In genomic region chr11:34681790-34682189, GRCm38 (mm10) we compare ENCODE assay signal across 10 mouse cellular contexts.
DNase-seq lines count a peak whose midpoint lies in the region; ATAC-seq and TF ChIP-seq lines count a peak whose summit lies in the region.
"Had no signal": no experiment of that assay in that cellular context is flagged by ENCODE, and none has a peak within 500 bp of the region (broad histone marks: within the 10 kb centered on the region; RNA-seq: fewer than 3 reads in every experiment).

No protein-coding gene starts in this region.

- 56% methylated on average over 8 of the region's 8 CpGs for WGBS in forebrain, postnatal 0 days
- WGBS in forebrain, embryonic 16.5 days = 54% methylated on average over 8 of the region's 8 CpGs

- no peak overlapping the region for H3K27ac ChIP-seq in forebrain, postnatal 0 days (ENCODE audit: low read depth, low read length)
- H3K27ac ChIP-seq in forebrain, embryonic 16.5 days (ENCODE audit: low read length) = no peak overlapping the region
- H3K27ac ChIP-seq: macrophage had no signal

- no peaks in the 10 kb centered on the region for H3K27me3 ChIP-seq in forebrain, postnatal 0 days (ENCODE audit: insufficient read depth, low read length)
- no peaks in the 10 kb centered on the region for H3K27me3 ChIP-seq in forebrain, embryonic 16.5 days (replicated peaks; ENCODE audit: control insufficient read depth, insufficient read depth, low read length)

- TF ChIP-seq CTCF in forebrain, postnatal 0 days (IDR thresholded peaks at IDR 0.05; ENCODE audit: low read depth) = no peak

- no peak overlapping the region for H3K9ac ChIP-seq in forebrain, postnatal 0 days
- no peak overlapping the region for H3K9ac ChIP-seq in forebrain, embryonic 16.5 days (replicated peaks; ENCODE audit: low read depth, low read length)

- DNase-seq in forebrain, postnatal 0 days = peak; percentile 32
- DNase-seq in 3134 (ENCODE audit: extremely low read depth, insufficient read length, low spot score) (peak; percentile 9), ZHBTc4 (ENCODE audit: low read depth, low spot score) (peak; percentile 25)
- DNase-seq in left cerebral cortex, postnatal 25 days (ENCODE audit: low spot score in 2 of 2) = no peak
- no peak for DNase-seq in left cerebral cortex, adult 11 months (ENCODE audit: low spot score)
- no peak for DNase-seq in right cerebral cortex, adult 2 months (ENCODE audit: low spot score in 2 of 2)
- DNase-seq: thymus, postnatal 14 days had no signal

- intact Hi-C loops in left cerebral cortex, postnatal 25 days (cut with DNase I) = no loop called here

- no peaks in the 10 kb centered on the region for H3K36me3 ChIP-seq in forebrain, postnatal 0 days (ENCODE audit: insufficient read depth)
- H3K36me3 ChIP-seq in forebrain, embryonic 16.5 days (ENCODE audit: control insufficient read depth, insufficient read depth) = peaks cover 3% of the 10 kb centered on the region; the same call in 1 of the 2 replicates

- no peaks in the 10 kb centered on the region for H3K9me3 ChIP-seq in forebrain, postnatal 0 days (ENCODE audit: low read length)
- H3K9me3 ChIP-seq in forebrain, embryonic 16.5 days (ENCODE audit: control insufficient read depth, low read length) = peaks cover 4% of the 10 kb centered on the region

- ATAC-seq in forebrain, postnatal 0 days = no peak
- no peak for ATAC-seq in forebrain, embryonic 16.5 days
- ATAC-seq in inflammation-experienced regulatory T-cells, adult 6 months = peak; percentile 74

- no peaks in the 10 kb centered on the region for H3K4me1 ChIP-seq in forebrain, postnatal 0 days (ENCODE audit: insufficient read depth)
- H3K4me1 ChIP-seq in forebrain, embryonic 16.5 days (replicated peaks; ENCODE audit: control insufficient read depth, insufficient read depth, low read length) = no peaks in the 10 kb centered on the region

- no peak overlapping the region for H3K4me3 ChIP-seq in forebrain, postnatal 0 days (ENCODE audit: low read depth, low read length)
- H3K4me3 ChIP-seq in forebrain, embryonic 16.5 days (replicated peaks; ENCODE audit: low read length) = no peak overlapping the region

- H3K4me2 ChIP-seq in forebrain, postnatal 0 days (ENCODE audit: low read depth) = no peak overlapping the region
- H3K4me2 ChIP-seq in forebrain, embryonic 16.5 days (ENCODE audit: low read length) = no peak overlapping the region

Comparison
In these comparisons a context has a peak if more than half of its experiments do, and no peak if none do; other contexts are left out.
1. DNase-seq: peak in forebrain, postnatal 0 days (single experiment), 3134 (single experiment) and ZHBTc4 (single experiment); none in left cerebral cortex, postnatal 25 days (0 of 2), left cerebral cortex, adult 11 months (single experiment) and right cerebral cortex, adult 2 months (0 of 2).